Mouse (Mus musculus) heart, postnatal 0 days (tissue): Measurements from ENCODE around the gene Mmgt2. TPM values are rescaled to one million over a fixed set of nuclear protein-coding genes. Genes with fewer than 3 reads are reported as not detected.

Source experiments
- ATAC-seq: fragments of 200-750 bp; cut with Nextera tagmentation; 2 replicates; pipeline ENCODE4 v1.8.0; 2017; ENCODE audit warnings: low read depth, moderate number of reproducible peaks, moderate library complexity; ENCODE audit not compliant: insufficient read depth
- DNase-seq: peaks from one replicate; pipeline ENCODE4 v3.0.0-alpha.2; 2016; ENCODE audit warnings: low spot score
- H3K27ac ChIP-seq: fragments of 300-500 bp; sonication (generic); 2 replicates; pipeline ENCODE4 v1.5.1; 2014; ENCODE audit warnings: low read depth, mild to moderate bottlenecking
- H3K27me3 ChIP-seq: fragments of 300-500 bp; sonication (generic); 2 replicates; pipeline ENCODE4 v1.6.1; 2014; ENCODE audit warnings: low read length, mixed read lengths; ENCODE audit not compliant: control insufficient read depth, insufficient read depth
- H3K36me3 ChIP-seq: fragments of 300-500 bp; sonication (generic); replicated peaks from 2 replicates; pipeline ENCODE4 v1.6.1; 2014; ENCODE audit warnings: low read length, mixed read lengths; ENCODE audit not compliant: control insufficient read depth, insufficient read depth
- H3K4me1 ChIP-seq: fragments of 300-500 bp; sonication (generic); 2 replicates; pipeline ENCODE4 v1.6.1; 2014; ENCODE audit warnings: antibody characterized with exemption; ENCODE audit not compliant: control insufficient read depth, insufficient read depth
- H3K4me2 ChIP-seq: fragments of 300-500 bp; sonication (generic); 2 replicates; pipeline ENCODE4 v1.6.1; 2014; ENCODE audit warnings: low read depth, mild to moderate bottlenecking, low read length, moderate library complexity
- H3K4me3 ChIP-seq: fragments of 300-500 bp; sonication (generic); 2 replicates; pipeline ENCODE4 v1.5.1; 2014; ENCODE audit warnings: low read depth, low read length
- H3K9ac ChIP-seq: fragments of 300-500 bp; sonication (generic); replicated peaks from 2 replicates; pipeline ENCODE4 v1.6.1; 2014; ENCODE audit warnings: low read depth, low read length, mixed read lengths
- H3K9me3 ChIP-seq: fragments of 300-500 bp; sonication (generic); replicated peaks from 2 replicates; pipeline ENCODE4 v1.6.1; 2016; ENCODE audit warnings: low read length; ENCODE audit not compliant: control insufficient read depth
- CTCF ChIP-seq: IDR thresholded peaks from 2 replicates; pipeline ENCODE4 v1.5.1; 2016; ENCODE audit warnings: antibody characterized with exemption, control low read depth, low read depth
- EP300 ChIP-seq: IDR thresholded peaks from 2 replicates; pipeline ENCODE4 v1.6.1; 2016; ENCODE audit warnings: antibody characterized with exemption, low read depth
- whole genome bisulfite sequencing: fragments of 180-500 bp; shearing (Covaris S2); extraction: QIAGEN DNeasy Blood & Tissue Kit; methylation state at CpG from one replicate; pipeline ENCODE4 v1.1.7; 2014; 5-methylcytosine and 5-hydroxymethylcytosine counted together
- polyA plus RNA-seq: library from polyadenylated mRNA; unstranded; fragments of >200 nt; fragmentation: Nextera tagmentation; extraction: Ambion mirVana; gene quantifications from 2 replicates; pipeline ENCODE4 v1.2.1, GENCODE M21; 2015
- total RNA-seq: library from RNA; depleted of rRNA; stranded (reverse); fragments of >200 nt; gene quantifications from 2 replicates; pipeline ENCODE4 v1.2.3, GENCODE M21; 2014; ENCODE audit warnings: low replicate concordance

Gene Mmgt2
- total and polyA plus RNA-seq, 2 experiments from 2014 or later: 36.0 to 38.9 TPM

GRCm38 (mm10) chr11:62636105-62636839 lies 12.2 kb upstream of the Mmgt2 start:
- DNase-seq (peak; percentile 28), ATAC-seq (no peak)
- H3K27ac ChIP-seq: peak overlapping the region; percentile 72
- no peak overlapping the region for H3K9ac ChIP-seq
- peak overlapping the region; percentile 19; the same call in 1 of the 2 replicates for H3K4me2 ChIP-seq
- 30% methylated on average over 11 of the region's 11 CpGs for WGBS
- no peak overlapping the region for H3K4me3 ChIP-seq
- no peaks in the 10 kb centered on the region for H3K9me3 ChIP-seq
- no peaks in the 10 kb centered on the region for H3K36me3 ChIP-seq
- no peaks in the 10 kb centered on the region for H3K27me3 ChIP-seq
- peaks cover 66% of the 10 kb centered on the region for H3K4me1 ChIP-seq
- TF ChIP-seq CTCF: no peak

- H3K36me3 ChIP-seq: no peaks in the 10 kb centered on the region
- H3K27ac ChIP-seq: peak overlapping the region; percentile 72
- TF ChIP-seq EP300 (no peak), CTCF (no peak)
- H3K4me3 ChIP-seq: no peak overlapping the region
- H3K9me3 ChIP-seq: no peaks in the 10 kb centered on the region
- 34% methylated on average over 3 of the region's 3 CpGs for WGBS
- H3K4me2 ChIP-seq: peak overlapping the region; percentile 19; the same call in 1 of the 2 replicates
- ATAC-seq (peak; percentile 77), DNase-seq (peak; percentile 86)
- no peaks in the 10 kb centered on the region for H3K27me3 ChIP-seq
- no peak overlapping the region for H3K9ac ChIP-seq
- peaks cover 66% of the 10 kb centered on the region for H3K4me1 ChIP-seq
Measured at GRCm38 (mm10) chr11:62636840-62637221, 11.6 kb upstream of the Mmgt2 start.

GRCm38 (mm10) chr11:62637401-62637800 lies 11.1 kb upstream of the Mmgt2 start:
- no peak for DNase-seq
- H3K4me1 ChIP-seq: peaks cover 71% of the 10 kb centered on the region
- WGBS: 54% methylated on average over 5 of the region's 5 CpGs
- H3K27me3 ChIP-seq: no peaks in the 10 kb centered on the region
- peak overlapping the region; percentile 72 for H3K27ac ChIP-seq
- peak; percentile 10; the same call in 1 of the 2 replicates for ATAC-seq
- H3K4me2 ChIP-seq: no peak overlapping the region
- no peaks in the 10 kb centered on the region for H3K36me3 ChIP-seq
- no peaks in the 10 kb centered on the region for H3K9me3 ChIP-seq
- no peak overlapping the region for H3K9ac ChIP-seq
- TF ChIP-seq CTCF (no peak), EP300 (no peak)
- H3K4me3 ChIP-seq: no peak overlapping the region

GRCm38 (mm10) chr11:62637806-62638205 lies 10.7 kb upstream of the Mmgt2 start:
- no peaks in the 10 kb centered on the region for H3K36me3 ChIP-seq
- DNase-seq: no peak
- WGBS: 56% methylated on average over 6 of the region's 6 CpGs
- H3K4me2 ChIP-seq: no peak overlapping the region
- no peak overlapping the region for H3K9ac ChIP-seq
- no peak overlapping the region for H3K4me3 ChIP-seq
- H3K4me1 ChIP-seq: peaks cover 76% of the 10 kb centered on the region
- peak overlapping the region; percentile 72 for H3K27ac ChIP-seq
- ATAC-seq: no peak
- no peak for TF ChIP-seq EP300
- TF ChIP-seq CTCF: no peak
- H3K27me3 ChIP-seq: no peaks in the 10 kb centered on the region
- no peaks in the 10 kb centered on the region for H3K9me3 ChIP-seq

- Histone ChIP-seq H3K27me3 (no peaks in the 10 kb centered on the region), H3K36me3 (no peaks in the 10 kb centered on the region), H3K9me3 (no peaks in the 10 kb centered on the region), H3K4me2 (no peak overlapping the region), H3K27ac (peak overlapping the region; percentile 72), H3K4me3 (no peak overlapping the region), H3K9ac (no peak overlapping the region; the same call in 1 of the 2 replicates), H3K4me1 (peaks cover 81% of the 10 kb centered on the region)
- ATAC-seq (no peak), DNase-seq (no peak)
- TF ChIP-seq CTCF: no peak
- TF ChIP-seq EP300: no peak
- WGBS: 55% methylated on average over 4 of the region's 4 CpGs
Measured at GRCm38 (mm10) chr11:62638402-62638801, 10.1 kb upstream of the Mmgt2 start.

GRCm38 (mm10) chr11:62640378-62640777 lies 8.1 kb upstream of the Mmgt2 start:
- no peaks in the 10 kb centered on the region for H3K36me3 ChIP-seq
- H3K27me3 ChIP-seq: no peaks in the 10 kb centered on the region
- peak; percentile 69 for DNase-seq
- no peak overlapping the region for H3K4me3 ChIP-seq
- H3K9ac ChIP-seq: no peak overlapping the region
- 0 out of 2 replicates have a peak, but pooled peaks have one; percentile 5 for ATAC-seq
- TF ChIP-seq CTCF (no peak), EP300 (no peak)
- no peaks in the 10 kb centered on the region for H3K9me3 ChIP-seq
- no peak overlapping the region for H3K4me2 ChIP-seq
- H3K4me1 ChIP-seq: peaks cover 93% of the 10 kb centered on the region
- 34% methylated on average over 3 of the region's 3 CpGs for WGBS
- peak overlapping the region; percentile 72 for H3K27ac ChIP-seq
